19 mouse cellular contexts compared by ENCODE assay signal in the genomic region with DNA sequence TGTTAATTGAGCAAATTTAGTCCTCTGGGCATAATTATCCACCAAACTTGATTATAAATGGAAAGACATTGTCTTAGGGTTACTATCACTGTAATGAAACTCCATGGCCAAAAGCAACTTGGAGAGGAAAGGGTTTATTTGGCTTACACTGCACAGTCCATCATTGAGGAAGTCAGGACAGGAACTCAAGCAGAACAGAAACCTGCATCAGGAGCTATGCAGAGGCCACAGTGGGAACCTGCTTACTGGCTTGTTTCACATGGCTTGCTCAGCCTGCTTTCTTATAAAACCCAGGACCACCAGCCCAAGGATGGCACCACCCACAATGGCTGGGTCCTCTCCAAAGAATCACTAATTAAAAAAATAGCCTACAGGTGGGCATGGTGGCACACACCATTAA. TPM values are rescaled to one million over a fixed set of nuclear protein-coding genes. Genes with fewer than 3 reads are reported as not detected.
DNase-seq lines count a peak whose midpoint lies in the region; ATAC-seq and TF ChIP-seq lines count a peak whose summit lies in the region.
"Had no signal": no experiment of that assay in that cellular context is flagged by ENCODE, and none has a peak within 500 bp of the region (broad histone marks: within the 10 kb centered on the region; RNA-seq: fewer than 3 reads in every experiment).

No protein-coding gene starts in this region.

- H3K4me2 ChIP-seq in kidney, embryonic 16.5 days (replicated peaks; ENCODE audit: low read depth, low read length) = no peak overlapping the region
- no peak overlapping the region for H3K4me2 ChIP-seq in intestine, postnatal 0 days (replicated peaks; ENCODE audit: low read depth)
- H3K4me2 ChIP-seq: heart, embryonic 12.5 days; hindbrain, embryonic 14.5 days had no signal

- 0 out of 2 replicates have a peak, but pooled peaks cover 9% of the 10 kb centered on the region for H3K36me3 ChIP-seq in kidney, embryonic 16.5 days (ENCODE audit: insufficient read depth, low read length)
- H3K36me3 ChIP-seq in intestine, postnatal 0 days (ENCODE audit: control insufficient read depth, insufficient read depth) = 0 out of 2 replicates have a peak, but pooled peaks cover 5% of the 10 kb centered on the region

- no peak for TF ChIP-seq CTCF in intestine, postnatal 0 days (IDR thresholded peaks at IDR 0.05; ENCODE audit: low read depth)

- H3K9me3 ChIP-seq in kidney, embryonic 16.5 days (ENCODE audit: low read length) = no peaks in the 10 kb centered on the region
- H3K9me3 ChIP-seq in intestine, postnatal 0 days (ENCODE audit: control insufficient read depth) = no peaks in the 10 kb centered on the region
- H3K9me3 ChIP-seq: embryonic facial prominence, embryonic 10.5 days; forebrain, embryonic 10.5 days; heart, embryonic 12.5 days; hindbrain, embryonic 10.5 days had no signal

- H3K4me3 ChIP-seq in kidney, embryonic 16.5 days (ENCODE audit: low read length) = no peak overlapping the region
- no peak overlapping the region for H3K4me3 ChIP-seq in intestine, postnatal 0 days (ENCODE audit: low read depth, low read length)
- H3K4me3 ChIP-seq: embryonic facial prominence, embryonic 10.5 days; erythroblast, embryonic 14.5 days; forebrain, embryonic 10.5 days; heart, embryonic 12.5 days; hindbrain, embryonic 10.5 days had no signal

- no peak for DNase-seq in kidney, postnatal 25 days
- DNase-seq in A20 (ENCODE audit: low read depth, low spot score) = peak; percentile 37
- no peak for DNase-seq in embryo, embryonic 11 days
- DNase-seq: adrenal gland, adult 8-10 months; cerebellum, adult 11-12 months; cerebellum, adult 9-10 months; cerebellum, postnatal 36 days; gastrocnemius, postnatal 36 days had no signal

- 0 out of 2 replicates have a peak, but pooled peaks cover 4% of the 10 kb centered on the region for H3K4me1 ChIP-seq in kidney, embryonic 16.5 days (ENCODE audit: insufficient read depth, low read length)
- H3K4me1 ChIP-seq in intestine, postnatal 0 days (replicated peaks; ENCODE audit: control insufficient read depth, insufficient read depth, low read length) = no peaks in the 10 kb centered on the region
- H3K4me1 ChIP-seq: embryonic facial prominence, embryonic 10.5 days; forebrain, embryonic 10.5 days; heart, embryonic 12.5 days; hindbrain, embryonic 10.5 days had no signal

- no peak for ATAC-seq in kidney, embryonic 16.5 days (ENCODE audit: low FRiP score, low TSS enrichment)
- peak; percentile 78 for ATAC-seq in granulocyte monocyte progenitor cell, adult 5-6 weeks (replicated peaks; ENCODE audit: poor library complexity, severe bottlenecking)
- ATAC-seq in monocyte, adult 5-6 weeks (replicated peaks; ENCODE audit: insufficient number of reproducible peaks, low FRiP score, low TSS enrichment, poor library complexity, severe bottlenecking) = 0 out of 2 replicates have a peak, but pooled peaks have one; percentile 70
- no peak for ATAC-seq in intestine, postnatal 0 days
- ATAC-seq: forebrain, embryonic 14.5 days had no signal

- no peak overlapping the region for H3K9ac ChIP-seq in kidney, embryonic 16.5 days (replicated peaks; ENCODE audit: low read length)
- no peak overlapping the region for H3K9ac ChIP-seq in intestine, postnatal 0 days (ENCODE audit: low read depth, low read length)
- H3K9ac ChIP-seq: heart, embryonic 12.5 days; hindbrain, embryonic 14.5 days had no signal

- H3K27ac ChIP-seq in kidney, embryonic 16.5 days (ENCODE audit: low read length) = peak overlapping the region; percentile 24; the same call in 1 of the 2 replicates
- H3K27ac ChIP-seq in intestine, postnatal 0 days (ENCODE audit: low read depth, low read length) = no peak overlapping the region
- H3K27ac ChIP-seq: embryonic facial prominence, embryonic 10.5 days; forebrain, embryonic 10.5 days; hindbrain, embryonic 10.5 days; hindbrain, embryonic 14.5 days had no signal

- H3K27me3 ChIP-seq in kidney, embryonic 16.5 days (ENCODE audit: insufficient read depth, low read length) = no peaks in the 10 kb centered on the region
- H3K27me3 ChIP-seq in intestine, postnatal 0 days (replicated peaks; ENCODE audit: control insufficient read depth, insufficient read depth, low read length) = no peaks in the 10 kb centered on the region
- H3K27me3 ChIP-seq: heart, embryonic 12.5 days had no signal

RNA-seq across cellular contexts. Expression of gene Armh3, which starts 13.9 kb away (rescaled TPM):
- polyA plus RNA-seq in kidney, embryonic 16.5 days (2015; fragmentation: Nextera tagmentation; extraction: Ambion mirVana) = 20.9 and 21.9 TPM in 2 replicates
- 8.2 and 15.1 TPM in 2 replicates for total RNA-seq in granulocyte monocyte progenitor cell, adult 5-6 weeks (2014; fragmentation: Nextera tagmentation)
- 8.5 and 13.3 TPM in 2 replicates for total RNA-seq in granulocyte monocyte progenitor cell, adult 5-6 weeks (2017)
- 7.5 to 16.0 TPM (median 11.5 TPM) in 3 replicates for total RNA-seq in monocyte, adult 5-6 weeks (2017)
- 9.9 and 10.1 TPM in 2 replicates for polyA plus RNA-seq in intestine, postnatal 0 days (2015; fragmentation: Nextera tagmentation; extraction: Ambion mirVana)
- polyA plus RNA-seq: erythroblast, embryonic 14.5 days had no signal

RNA-seq across cellular contexts. Expression of gene Hps6, which starts 18.9 kb away (rescaled TPM):
- 9.8 and 10.5 TPM in 2 replicates for polyA plus RNA-seq in kidney, embryonic 16.5 days (2015; fragmentation: Nextera tagmentation; extraction: Ambion mirVana)
- 4.1 and 5.9 TPM in 2 replicates for total RNA-seq in granulocyte monocyte progenitor cell, adult 5-6 weeks (2014; fragmentation: Nextera tagmentation)
- total RNA-seq in granulocyte monocyte progenitor cell, adult 5-6 weeks (2017) = 5.7 and 8.7 TPM in 2 replicates
- 4.3 to 14.7 TPM (median 6.0 TPM) in 3 replicates for total RNA-seq in monocyte, adult 5-6 weeks (2017)
- 5.3 and 5.4 TPM in 2 replicates for polyA plus RNA-seq in intestine, postnatal 0 days (2015; fragmentation: Nextera tagmentation; extraction: Ambion mirVana)

Comparison
In these comparisons a context has a peak if more than half of its experiments do, and no peak if none do; other contexts are left out.
1. ATAC-seq: peak in granulocyte monocyte progenitor cell, adult 5-6 weeks (single experiment) and monocyte, adult 5-6 weeks (single experiment); none in kidney, embryonic 16.5 days (single experiment) and intestine, postnatal 0 days (single experiment).